Mouse (Mus musculus) retina, postnatal 7 days (tissue): ENCODE measurements around the gene Abtb1.

Source experiments
- DNase-seq: peaks from one replicate; pipeline ENCODE4 v3.0.0-alpha.2; 2012; ENCODE audit warnings: low read depth, low spot score

The Abtb1 gene

GRCm38 (mm10) chr6:88855636-88856035 is 13.9 kb upstream of the Abtb1 start:
- DNase-seq, result peak; percentile 73

DNA sequence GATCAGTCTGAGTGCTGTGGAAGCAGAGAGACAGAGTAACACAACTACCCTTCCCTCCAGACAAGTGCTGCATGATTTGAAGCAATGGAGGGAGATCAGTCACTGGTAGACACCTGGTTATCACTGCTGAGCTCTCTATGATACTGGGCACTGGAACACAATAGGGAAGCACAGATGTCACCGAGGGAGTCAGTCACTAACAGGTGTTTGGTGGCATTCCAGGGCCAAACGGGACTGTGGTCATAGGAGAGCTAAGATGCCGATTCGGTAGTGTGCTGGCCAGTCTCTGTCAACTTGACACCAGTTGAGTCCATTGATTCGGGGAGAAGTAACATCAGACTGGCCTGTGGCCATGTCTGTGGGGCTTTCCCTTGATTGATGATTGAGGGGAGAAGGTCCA is 12.7 kb upstream of the Abtb1 start:
- DNase-seq, result no peak

DNA sequence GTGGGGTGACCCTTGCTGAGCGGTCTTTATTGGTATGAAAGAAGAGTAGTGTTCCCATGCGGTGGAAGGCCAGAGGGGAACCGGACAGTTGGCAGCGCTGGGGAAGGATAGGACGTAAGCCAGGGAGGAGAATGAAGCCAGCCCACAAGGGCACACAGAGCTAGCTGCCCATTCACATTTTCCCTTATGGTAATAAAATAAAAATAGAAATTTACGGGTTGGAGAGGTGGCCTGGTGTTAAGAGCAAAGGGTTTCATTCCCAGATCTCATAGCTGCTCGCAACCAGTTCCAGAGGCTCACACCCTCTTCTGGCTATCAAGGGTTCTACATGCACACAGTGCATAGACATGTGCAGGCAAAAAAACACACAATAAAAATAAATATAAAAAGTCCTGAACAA is 8.2 kb upstream of the Abtb1 start:
- no peak for DNase-seq

DNA sequence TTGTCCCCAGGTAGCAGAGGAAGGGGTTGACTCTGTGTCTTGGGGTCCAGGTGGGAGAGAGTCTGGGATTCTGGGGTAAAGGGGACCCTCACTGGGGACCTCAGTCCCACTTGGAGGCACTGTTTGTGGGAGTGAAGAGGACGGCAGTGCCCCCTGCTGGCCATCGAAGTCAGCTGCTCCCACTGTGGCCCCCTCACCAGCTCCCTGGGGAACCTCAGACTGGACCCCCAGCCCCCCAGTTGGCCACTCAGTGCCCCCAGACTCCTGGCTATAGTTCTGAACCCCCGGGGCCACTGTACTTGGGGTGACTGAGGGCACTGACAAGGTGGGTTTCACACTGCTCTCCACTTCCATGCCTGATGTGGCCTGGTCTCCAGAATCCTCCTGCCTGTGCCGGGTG is 7.5 kb upstream of the Abtb1 start:
- DNase-seq, result no peak

DNA sequence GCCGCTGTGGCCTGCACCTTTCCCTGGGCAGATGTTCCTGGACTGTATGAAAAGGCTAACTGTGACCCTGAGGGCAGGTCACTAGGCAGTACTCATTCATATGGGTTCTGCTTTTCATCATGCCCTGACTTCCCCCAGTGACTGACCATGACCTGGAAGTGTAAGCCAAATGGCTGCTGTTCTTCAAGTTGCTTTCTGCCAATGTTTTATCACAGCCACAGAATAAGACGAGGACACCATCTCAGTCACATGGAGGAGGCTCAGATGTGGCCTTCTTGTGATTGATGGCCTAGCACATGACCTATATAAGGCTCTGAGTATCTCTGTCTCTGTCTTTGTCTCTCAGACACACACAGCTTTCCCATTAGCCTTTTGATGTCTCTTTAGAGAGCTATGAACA is 5.8 kb upstream of the Abtb1 start:
- DNase-seq, result no peak

DNA sequence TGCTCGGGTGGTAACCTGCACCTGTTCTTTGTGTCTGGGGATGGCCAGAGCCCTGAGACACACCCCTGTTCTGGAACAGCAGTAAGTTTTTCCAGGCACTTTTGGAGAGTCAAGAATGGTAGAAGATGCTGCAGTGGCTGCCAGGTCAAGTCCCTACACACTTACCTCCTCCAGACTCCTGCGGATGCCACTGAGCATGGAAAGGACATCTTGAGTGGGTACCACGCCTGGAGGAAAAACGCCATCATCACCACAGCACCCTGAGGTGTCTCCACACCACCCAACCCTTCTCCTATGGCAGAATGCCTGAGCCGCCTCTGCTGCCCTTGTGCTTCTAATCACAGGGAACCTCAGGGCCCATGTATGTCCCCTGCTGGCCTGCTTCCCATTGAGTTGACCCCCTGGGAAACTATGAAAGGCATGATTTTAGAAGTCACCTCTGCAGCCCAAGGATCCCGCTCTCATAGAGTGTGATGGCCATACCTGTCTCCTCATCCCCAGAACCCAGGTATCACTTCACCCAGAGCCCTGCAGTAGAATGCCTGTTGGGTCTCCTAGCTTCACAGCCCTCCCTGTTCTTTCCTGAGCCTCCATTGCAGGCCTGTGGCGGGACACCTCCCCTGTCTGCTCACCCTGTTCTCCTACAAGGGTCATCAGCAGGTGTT is 3.2 kb upstream of the Abtb1 start:
- no peak for DNase-seq

- DNase-seq, result no peak
Observed at GRCm38 (mm10) chr6:88843781-88844725, 2.3 kb upstream of the Abtb1 start.

- no peak for DNase-seq
Observed at GRCm38 (mm10) chr6:88843241-88843640, 1.5 kb upstream of the Abtb1 start.

- no peak for DNase-seq
Observed at GRCm38 (mm10) chr6:88842731-88843151, 957 bp upstream of the Abtb1 start.

GRCm38 (mm10) chr6:88841514-88841780 is 337 bp downstream of the Abtb1 start:
- no peak for DNase-seq

DNA sequence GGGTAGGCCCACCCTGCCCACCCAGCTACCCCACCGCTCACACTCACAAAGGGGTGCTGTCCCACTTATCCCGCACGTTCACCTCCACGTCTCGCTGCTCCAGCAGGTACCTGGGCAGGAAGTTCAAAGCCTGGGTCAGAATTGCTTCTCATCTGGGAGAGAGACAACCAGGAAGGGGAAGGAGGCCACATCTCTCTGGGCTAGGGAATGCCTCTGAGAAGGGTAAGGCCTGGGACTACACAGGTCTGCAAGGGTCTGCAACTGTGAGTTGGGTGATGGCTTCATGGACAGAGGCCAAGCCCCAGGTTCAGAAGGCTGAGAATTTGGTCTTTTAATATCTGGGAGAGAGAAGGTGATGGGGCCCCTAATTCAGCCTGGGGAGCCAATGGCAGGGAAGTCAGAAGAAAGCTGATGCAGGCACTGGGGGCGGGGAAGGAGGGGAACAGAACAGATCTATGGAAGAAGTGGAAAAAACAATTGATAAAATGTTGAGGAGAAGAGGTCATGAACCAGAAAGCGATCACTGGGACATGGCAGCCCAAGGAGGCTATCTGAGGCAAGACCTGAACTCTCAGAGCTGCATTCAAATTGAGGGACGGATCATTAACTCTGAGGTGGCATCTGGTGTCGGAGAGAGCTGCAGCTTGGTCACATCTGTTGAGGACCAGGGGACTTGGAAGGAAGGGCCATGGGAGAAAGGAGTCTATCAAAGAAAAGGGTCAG is 832 bp downstream of the Abtb1 start:
- no peak for DNase-seq

- no peak for DNase-seq
Observed at GRCm38 (mm10) chr6:88840211-88840610, 1.6 kb downstream of the Abtb1 start.

GRCm38 (mm10) chr6:88839135-88839970 is 2.4 kb downstream of the Abtb1 start:
- DNase-seq, result no peak

- no peak for DNase-seq
Observed at GRCm38 (mm10) chr6:88838613-88839012, 3.2 kb downstream of the Abtb1 start.

GRCm38 (mm10) chr6:88837999-88838398 is 3.8 kb downstream of the Abtb1 start:
- DNase-seq, result no peak

- no peak for DNase-seq
Observed at GRCm38 (mm10) chr6:88836178-88836819, 5.5 kb downstream of the Abtb1 start.

GRCm38 (mm10) chr6:88835047-88835446 is 6.7 kb downstream of the Abtb1 start:
- no peak for DNase-seq

GRCm38 (mm10) chr6:88833340-88834140 is 8.2 kb downstream of the Abtb1 start:
- DNase-seq, result no peak

- DNase-seq, result no peak
Observed at GRCm38 (mm10) chr6:88832663-88833062, 9.1 kb downstream of the Abtb1 start.

GRCm38 (mm10) chr6:88831456-88831855 is 10.3 kb downstream of the Abtb1 start:
- peak; percentile 73 for DNase-seq
